Mouse (Mus musculus) liver, embryonic 13.5 days (tissue): ENCODE data around the gene 4933424G06Rik. TPM values are rescaled to one million over a fixed set of nuclear protein-coding genes. Genes with fewer than 3 reads are reported as not detected.

ENCODE experiments used
- ATAC-seq: fragments of 200-750 bp; cut with Nextera tagmentation; 2 replicates; pipeline ENCODE4 v1.8.0; 2017; ENCODE audit warnings: low read depth, mild to moderate bottlenecking, moderate number of reproducible peaks, moderate library complexity
- DNase-seq: peaks from one replicate; pipeline ENCODE4 v3.0.0; 2022
- H3K27ac ChIP-seq: fragments of 300-500 bp; sonication (generic); 2 replicates; pipeline ENCODE4 v1.5.1; 2015; ENCODE audit warnings: moderate library complexity, mild to moderate bottlenecking, inconsistent platforms
- H3K27me3 ChIP-seq: fragments of 300-500 bp; sonication (generic); 2 replicates; pipeline ENCODE4 v1.6.1; 2015; ENCODE audit warnings: mild to moderate bottlenecking, inconsistent platforms
- H3K36me3 ChIP-seq: fragments of 300-500 bp; sonication (generic); 2 replicates; pipeline ENCODE4 v1.6.1; 2015; ENCODE audit warnings: mild to moderate bottlenecking, inconsistent platforms
- H3K4me1 ChIP-seq: fragments of 300-500 bp; sonication (generic); replicated peaks from 2 replicates; pipeline ENCODE4 v1.6.1; 2015; ENCODE audit warnings: inconsistent platforms
- H3K4me2 ChIP-seq: fragments of 300-500 bp; sonication (generic); 2 replicates; pipeline ENCODE4 v1.6.1; 2015; ENCODE audit warnings: inconsistent platforms, mild to moderate bottlenecking, moderate library complexity
- H3K4me3 ChIP-seq: fragments of 300-500 bp; sonication (generic); replicated peaks from 2 replicates; pipeline ENCODE4 v1.5.1; 2015; ENCODE audit warnings: mild to moderate bottlenecking, inconsistent platforms
- H3K9ac ChIP-seq: fragments of 300-500 bp; sonication (generic); 2 replicates; pipeline ENCODE4 v1.6.1; 2015; ENCODE audit warnings: mild to moderate bottlenecking, inconsistent platforms
- H3K9me3 ChIP-seq: fragments of 300-500 bp; sonication (generic); replicated peaks from 2 replicates; pipeline ENCODE4 v1.6.1; 2016; ENCODE audit warnings: inconsistent platforms
- WGBS: fragments of 180-500 bp; shearing (Covaris S2); methylation state at CpG from one replicate; pipeline ENCODE4 v1.1.7; 2015; ENCODE audit not compliant: insufficient replicate concordance; 5-methylcytosine and 5-hydroxymethylcytosine counted together
- microRNA-seq: library from miRNA; unstranded; fragments of <30 nt; microRNA quantifications from one replicate; pipeline ENCODE4, GENCODE M21; 2016
- polyA plus RNA-seq: library from polyadenylated mRNA; unstranded; fragments of >200 nt; fragmentation: Nextera tagmentation; extraction: Ambion mirVana; gene quantifications from 2 replicates; pipeline ENCODE4 v1.2.1, GENCODE M21; 2015

4933424G06Rik gene
- polyA plus RNA-seq, 1 experiment from 2014 or later: not detected

- Histone ChIP-seq H3K27me3 (no peaks in the 10 kb centered on the region), H3K4me2 (no peak overlapping the region), H3K27ac (no peak overlapping the region), H3K9ac (no peak overlapping the region), H3K9me3 (no peaks in the 10 kb centered on the region), H3K4me3 (no peak overlapping the region), H3K36me3 (peaks cover 95% of the 10 kb centered on the region), H3K4me1 (no peaks in the 10 kb centered on the region)
- no peak for ATAC-seq
- 94% methylated on average over 4 of the region's 4 CpGs for WGBS
- DNase-seq: no peak
Measured at GRCm38 (mm10) chr1:36804833-36805232, 94.9 kb downstream of the 4933424G06Rik start.

GRCm38 (mm10) chr1:36806181-36806905, 96.4 kb downstream of the 4933424G06Rik start:
- Histone ChIP-seq H3K4me3 (no peak overlapping the region), H3K36me3 (peaks cover 96% of the 10 kb centered on the region), H3K4me2 (no peak overlapping the region), H3K9me3 (no peaks in the 10 kb centered on the region), H3K4me1 (no peaks in the 10 kb centered on the region), H3K9ac (no peak overlapping the region), H3K27ac (no peak overlapping the region), H3K27me3 (no peaks in the 10 kb centered on the region)
- WGBS: 90% methylated on average over 7 of the region's 7 CpGs
- DNase-seq (no peak), ATAC-seq (no peak)

- no peak for DNase-seq
Measured at GRCm38 (mm10) chr1:36807086-36807485, 97.1 kb downstream of the 4933424G06Rik start.

More at GRCm38 (mm10) chr1:36807086-36807485, 97.1 kb downstream of the 4933424G06Rik start:
- Histone ChIP-seq H3K27ac (no peak overlapping the region), H3K9ac (no peak overlapping the region), H3K36me3 (peaks cover 96% of the 10 kb centered on the region), H3K27me3 (no peaks in the 10 kb centered on the region), H3K4me2 (no peak overlapping the region), H3K4me1 (no peaks in the 10 kb centered on the region), H3K4me3 (no peak overlapping the region), H3K9me3 (no peaks in the 10 kb centered on the region)
- no peak for ATAC-seq
- WGBS: 70% methylated on average over 1 of the region's 1 CpGs

Small RNAs within 50 kb of the gene (microRNA-seq; reads per million reads assigned to microRNA genes)
- gene Gm24133: not detected

Other genes with a start within 250 kb of the 4933424G06Rik start
- gene Cnnm4, start 238.5 kb upstream of the 4933424G06Rik start, polyA plus RNA-seq: 3.2 and 3.5 TPM in 2 replicates
- gene Cnnm3, start 198.3 kb upstream of the 4933424G06Rik start, polyA plus RNA-seq: 0.97 and 0.98 TPM in 2 replicates
- gene Ankrd23, start 173.3 kb upstream of the 4933424G06Rik start, polyA plus RNA-seq: 2.4 and 2.5 TPM in 2 replicates
- 0.14 TPM in 1 of 2 replicates, not detected in the other for gene Gm42417, start 170.7 kb upstream of the 4933424G06Rik start, polyA plus RNA-seq
- gene Ankrd39, start 162.7 kb upstream of the 4933424G06Rik start, polyA plus RNA-seq: 7.2 and 7.4 TPM in 2 replicates
- 1.8 and 1.9 TPM in 2 replicates for gene Sema4c, start 151.8 kb upstream of the 4933424G06Rik start, polyA plus RNA-seq
- gene Fam178b, start 27.0 kb upstream of the 4933424G06Rik start, polyA plus RNA-seq: 0.15 and 0.17 TPM in 2 replicates
- 499 and 526 TPM in 2 replicates for gene Cox5b, start 18.7 kb upstream of the 4933424G06Rik start, polyA plus RNA-seq
- gene Actr1b, start 4.3 kb downstream of the 4933424G06Rik start, polyA plus RNA-seq: 34.3 and 37.8 TPM in 2 replicates
- not detected in 2 replicates for gene Zap70, start 51.6 kb downstream of the 4933424G06Rik start, polyA plus RNA-seq
- gene Tmem131, start 233.5 kb downstream of the 4933424G06Rik start, polyA plus RNA-seq: 6.5 and 8.7 TPM in 2 replicates